Mouse (Mus musculus): ENCODE measurements around the gene Pole2.

Pole2 gene

GRCm38 (mm10) chr12:69210056-69210979, 17.7 kb downstream of the Pole2 start:
- no peak for DNase-seq (ENCODE audit: low spot score)

GRCm38 (mm10) chr12:69208520-69208919, 19.5 kb downstream of the Pole2 start:
- DNase-seq (ENCODE audit: low spot score), result no peak

- no peak for DNase-seq (ENCODE audit: low spot score)
These were observed 20.1 kb downstream of the Pole2 start for GRCm38 (mm10) chr12:69207926-69208325.

- no peak for DNase-seq (ENCODE audit: low spot score)
These were observed 20.6 kb downstream of the Pole2 start for GRCm38 (mm10) chr12:69207396-69207795.

GRCm38 (mm10) chr12:69204052-69204833, 23.8 kb downstream of the Pole2 start, which contains the start of gene Gm49384:
Gene Gm49384 (minus strand): TSS chr12:69204267.
- DNase-seq (ENCODE audit: low spot score), result no peak

GRCm38 (mm10) chr12:69198985-69199384, 29.0 kb downstream of the Pole2 start:
- no peak for DNase-seq (ENCODE audit: low spot score)

GRCm38 (mm10) chr12:69198164-69198535, 29.8 kb downstream of the Pole2 start, which contains the start of gene Dnaaf2:
Gene Dnaaf2 (minus strand): TSS chr12:69198429.
- peak; percentile 72 for DNase-seq (ENCODE audit: low spot score)

- DNase-seq (ENCODE audit: low spot score), result peak; percentile 63
These were observed 30.4 kb downstream of the Pole2 start for GRCm38 (mm10) chr12:69197378-69198163.

- peak; percentile 67 for DNase-seq (ENCODE audit: low spot score)
These were observed 31.3 kb downstream of the Pole2 start, which contains the start of gene Gm49383 for GRCm38 (mm10) chr12:69196444-69197377. Gene Gm49383 (minus strand): TSS chr12:69197104.

GRCm38 (mm10) chr12:69192637-69193036, 35.4 kb downstream of the Pole2 start:
- DNase-seq (ENCODE audit: low spot score), result no peak

- DNase-seq (ENCODE audit: low spot score), result no peak
These were observed 36.6 kb downstream of the Pole2 start for GRCm38 (mm10) chr12:69191396-69191795.

- no peak for DNase-seq (ENCODE audit: low spot score)
These were observed 37.5 kb downstream of the Pole2 start for GRCm38 (mm10) chr12:69190522-69190921.

GRCm38 (mm10) chr12:69190074-69190473, 37.9 kb downstream of the Pole2 start:
- DNase-seq (ENCODE audit: low spot score), result no peak

- no peak for DNase-seq (ENCODE audit: low spot score)
These were observed 41.1 kb downstream of the Pole2 start for GRCm38 (mm10) chr12:69186811-69187471.

GRCm38 (mm10) chr12:69185371-69185770, 42.6 kb downstream of the Pole2 start:
- DNase-seq (ENCODE audit: low spot score), result no peak

- DNase-seq (ENCODE audit: low spot score), result peak; percentile 56
These were observed 43.4 kb downstream of the Pole2 start for GRCm38 (mm10) chr12:69184342-69185295.

GRCm38 (mm10) chr12:69183583-69184308, 44.2 kb downstream of the Pole2 start, which contains the start of the genes Rpl36al and Mgat2:
Gene Rpl36al (minus strand): TSS chr12:69184083.
Gene Mgat2 (plus strand): TSS chr12:69184157.
- DNase-seq (ENCODE audit: low spot score), result peak; percentile 100

- no peak for DNase-seq (ENCODE audit: low spot score)
These were observed 46.2 kb downstream of the Pole2 start for GRCm38 (mm10) chr12:69181800-69182199.
